Mouse (Mus musculus) heart, postnatal 0 days (tissue): Measurements from ENCODE around the gene Fcgbp.

Experiments
- CTCF ChIP-seq: IDR thresholded peaks from 2 replicates; pipeline ENCODE4 v1.5.1; 2016; ENCODE audit warnings: antibody characterized with exemption, control low read depth, low read depth
- EP300 ChIP-seq: IDR thresholded peaks from 2 replicates; pipeline ENCODE4 v1.6.1; 2016; ENCODE audit warnings: antibody characterized with exemption, low read depth

- TF ChIP-seq CTCF (no peak), EP300 (no peak)
These were observed 88.9 kb downstream of the Fcgbp start for GRCm38 (mm10) chr7:28159893-28160292.
